Mouse (Mus musculus) small intestine, adult 2 months (tissue): ENCODE results near the gene Olfr1240.

Experiments used
- CTCF ChIP-seq: fragments of 200-500 bp; IDR thresholded peaks from 2 replicates; pipeline ENCODE4 v1.5.1; 2012; ENCODE audit warnings: low read depth, mild to moderate bottlenecking, control low read depth, inconsistent platforms, low read length, moderate library complexity, mixed read lengths; ENCODE audit not compliant: insufficient replicate concordance, insufficient read length; ENCODE audit errors: extremely low read depth
- POLR2A ChIP-seq: fragments of 200-500 bp; IDR thresholded peaks from 2 replicates; pipeline ENCODE4 v1.6.1; 2012; ENCODE audit warnings: low read depth, mild to moderate bottlenecking, control low read depth, inconsistent platforms, low read length, moderate library complexity

DNA sequence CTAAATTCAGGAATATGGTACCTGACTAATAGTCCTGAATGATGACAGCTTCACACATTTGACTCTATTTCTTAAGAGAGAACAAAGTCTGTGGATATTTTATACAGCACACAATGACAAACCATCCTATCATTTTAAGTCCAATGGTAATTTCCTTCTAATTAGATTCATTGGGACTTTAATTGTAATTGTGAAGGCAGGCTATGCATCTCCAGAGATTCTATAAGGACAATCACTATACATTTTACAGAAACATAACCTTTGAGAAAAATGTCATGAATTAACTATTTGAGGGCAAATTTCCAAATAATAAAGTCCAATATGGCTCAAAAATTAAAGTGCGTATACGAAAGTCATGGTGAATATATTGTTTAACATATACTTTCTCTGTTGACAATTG lies 22.5 kb downstream of the Olfr1240 start, which contains the start of gene Olfr1239:
- TF ChIP-seq CTCF: no peak
- TF ChIP-seq POLR2A: no peak
